Mouse (Mus musculus): ENCODE data around the gene Chmp4b.

Gene Chmp4b

DNA sequence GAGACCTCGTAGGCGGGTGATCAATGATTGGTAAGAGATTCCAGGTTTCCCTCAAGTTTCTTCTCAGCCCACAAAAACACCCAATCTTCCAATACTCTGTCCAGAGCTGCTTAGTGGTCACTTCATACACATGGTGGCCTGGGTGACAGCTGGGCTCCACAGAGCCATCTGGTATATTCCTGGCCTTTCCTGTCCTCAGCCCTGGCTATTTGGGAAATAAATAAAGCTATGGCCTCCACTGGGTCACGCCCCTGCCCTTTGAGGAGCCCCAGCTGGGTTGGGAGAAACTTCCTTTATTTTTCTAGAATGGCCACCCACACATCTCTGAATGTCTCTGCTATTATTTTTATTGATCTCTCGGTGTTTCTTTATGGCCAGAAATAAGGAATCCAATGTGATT is 72.0 kb downstream of the Chmp4b start:
- no peak for DNase-seq

DNA sequence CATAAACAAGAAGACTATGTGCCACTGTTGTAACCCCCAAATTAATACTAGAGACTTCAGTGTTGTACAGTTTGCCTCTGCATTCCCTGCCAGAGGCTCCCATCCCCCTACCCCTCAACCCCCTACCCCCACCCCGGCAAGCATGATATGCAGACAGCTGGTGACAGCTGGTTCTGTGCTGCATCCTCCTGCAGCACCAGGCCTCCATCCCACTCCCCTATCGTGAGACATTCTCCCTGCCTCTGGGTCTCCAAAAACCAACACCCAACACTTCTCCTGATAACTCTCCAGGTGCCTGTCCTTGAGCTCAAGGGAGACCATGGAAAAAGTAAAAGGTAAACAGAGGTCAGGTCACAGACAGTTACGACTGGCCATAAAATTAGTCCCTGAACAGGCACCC is 78.2 kb downstream of the Chmp4b start:
- no peak for DNase-seq

DNA sequence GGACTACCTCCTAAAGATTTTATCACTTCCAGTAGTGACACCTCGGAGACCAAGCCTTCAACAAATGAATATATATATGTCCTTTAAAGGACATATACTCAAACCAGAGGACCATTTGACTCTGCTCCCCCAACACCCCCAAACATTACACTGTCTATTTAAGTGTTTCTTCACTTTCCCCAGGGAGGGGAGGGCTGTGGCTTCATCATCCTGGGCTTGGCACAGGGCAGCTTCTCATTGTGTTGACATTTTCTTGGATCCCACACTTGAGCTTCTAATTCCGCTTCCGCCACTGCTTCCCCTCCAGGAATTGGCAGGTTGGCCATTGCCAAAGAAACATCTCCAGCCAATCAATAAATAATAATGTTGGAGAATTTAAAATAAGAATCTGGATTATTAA is 79.3 kb downstream of the Chmp4b start:
- peak; percentile 46 for DNase-seq

GRCm38 (mm10) chr2:154731916-154732315 is 80.4 kb downstream of the Chmp4b start:
- DNase-seq = no peak

DNA sequence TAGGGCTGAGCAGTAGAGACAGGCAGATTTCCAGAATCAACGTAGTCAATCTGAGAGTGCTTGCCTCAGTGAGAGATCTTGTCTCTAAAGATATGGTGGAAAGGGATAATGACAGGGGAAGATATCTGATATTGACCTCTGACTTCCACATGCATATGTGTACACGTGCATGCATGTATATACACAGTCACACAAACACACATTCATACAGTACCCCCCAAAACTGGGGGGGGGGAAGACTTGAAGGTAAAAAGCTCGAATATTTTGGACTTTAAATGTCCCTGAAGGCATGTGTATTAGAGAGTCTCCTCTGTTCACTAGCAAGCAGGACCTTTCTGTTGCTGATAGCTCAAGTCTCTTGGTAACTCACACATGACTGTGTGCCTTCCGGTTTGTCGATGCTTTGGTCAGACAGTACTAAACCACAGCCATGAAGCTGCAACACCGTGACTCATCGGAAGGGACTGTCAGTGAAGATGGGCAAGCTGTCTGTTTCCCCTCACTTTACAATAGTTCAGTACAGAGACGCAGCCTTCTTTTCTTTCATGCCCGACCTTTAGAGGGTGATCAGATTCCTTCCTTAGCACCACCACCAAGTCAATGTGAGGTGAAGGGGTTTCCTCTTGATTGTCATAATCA is 81.1 kb downstream of the Chmp4b start:
- peak; percentile 56 for DNase-seq

- no peak for DNase-seq
Observed at GRCm38 (mm10) chr2:154734977-154735376, 83.5 kb downstream of the Chmp4b start.

DNA sequence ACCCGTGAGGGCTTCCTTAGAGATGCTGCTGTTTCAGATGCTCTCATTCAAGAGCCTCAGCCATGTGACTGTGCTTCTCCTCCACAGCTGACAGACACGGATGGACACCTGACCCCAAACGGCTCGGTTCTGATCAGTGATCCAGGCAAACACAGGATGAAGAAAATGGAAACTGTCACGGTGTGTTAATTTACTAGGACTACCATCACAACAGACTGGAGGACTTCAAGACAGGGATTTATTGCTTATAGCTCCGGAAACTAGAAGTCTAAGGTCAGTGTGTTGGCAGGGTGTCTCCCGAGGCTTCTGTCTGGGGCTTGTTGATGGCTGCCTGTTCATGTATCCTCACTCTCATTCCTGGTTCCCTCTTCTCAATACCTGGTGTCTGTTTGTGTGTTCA is 83.9 kb downstream of the Chmp4b start:
- no peak for DNase-seq

- DNase-seq = no peak
Observed at GRCm38 (mm10) chr2:154735986-154736385, 84.5 kb downstream of the Chmp4b start.

- DNase-seq = no peak
Observed at GRCm38 (mm10) chr2:154738621-154739020, 87.1 kb downstream of the Chmp4b start.

- no peak for DNase-seq
Observed at GRCm38 (mm10) chr2:154742911-154743819, 91.7 kb downstream of the Chmp4b start.

- no peak for DNase-seq
Observed at GRCm38 (mm10) chr2:154743915-154744314, 92.4 kb downstream of the Chmp4b start.
